Mouse (Mus musculus) thymus, postnatal 4 days (tissue): ENCODE measurements at regions not wholly inside any gene's neighbourhood (a gene's known extent, or its start where the extent isn't known, plus 50 kb on each side); places are given as distances from the start of the nearest gene placed in this dataset.

Experiments
- DNase-seq: peaks from one replicate; pipeline ENCODE4 v3.0.0; 2021

DNA sequence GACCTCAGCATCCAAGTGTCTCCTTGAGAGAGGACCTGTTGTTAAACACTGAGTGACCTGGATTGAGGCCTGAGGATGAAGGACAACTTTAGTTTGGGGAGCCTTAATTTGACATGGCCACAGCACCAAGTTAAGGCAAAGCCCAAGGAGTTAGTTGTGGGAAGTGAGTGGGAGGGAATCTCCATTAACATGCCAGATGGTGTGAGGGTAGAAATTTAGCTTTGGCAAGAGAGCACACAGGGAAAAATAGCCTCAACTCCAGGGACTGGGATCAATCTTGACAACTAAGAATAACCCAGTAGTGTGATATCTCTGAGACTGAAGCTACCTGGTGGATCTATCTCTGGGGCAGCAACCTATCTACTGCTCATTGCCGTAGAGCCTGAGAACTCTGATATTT is 105.4 kb downstream of the Ahr start:
- no peak for DNase-seq

DNA sequence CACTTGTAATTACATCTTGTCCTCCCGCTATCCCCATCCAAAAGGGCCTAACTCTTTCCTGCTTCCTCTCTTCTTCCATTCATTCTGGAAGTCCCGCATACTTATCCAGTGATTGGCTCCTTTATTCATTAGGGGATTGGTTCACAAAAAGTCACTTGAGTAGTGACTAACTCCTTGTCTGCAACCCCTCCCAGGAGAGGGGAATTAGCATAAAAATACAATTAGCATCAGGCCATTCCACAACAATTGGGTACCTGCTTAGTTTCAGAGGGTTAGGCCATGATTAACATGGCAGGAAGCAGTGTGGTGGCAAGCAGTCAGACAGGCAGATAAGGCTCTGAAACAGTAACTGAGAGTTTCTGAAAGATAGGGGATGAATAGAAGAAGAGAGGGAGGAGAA is 115.6 kb downstream of the Ahr start:
- DNase-seq, result no peak

DNA sequence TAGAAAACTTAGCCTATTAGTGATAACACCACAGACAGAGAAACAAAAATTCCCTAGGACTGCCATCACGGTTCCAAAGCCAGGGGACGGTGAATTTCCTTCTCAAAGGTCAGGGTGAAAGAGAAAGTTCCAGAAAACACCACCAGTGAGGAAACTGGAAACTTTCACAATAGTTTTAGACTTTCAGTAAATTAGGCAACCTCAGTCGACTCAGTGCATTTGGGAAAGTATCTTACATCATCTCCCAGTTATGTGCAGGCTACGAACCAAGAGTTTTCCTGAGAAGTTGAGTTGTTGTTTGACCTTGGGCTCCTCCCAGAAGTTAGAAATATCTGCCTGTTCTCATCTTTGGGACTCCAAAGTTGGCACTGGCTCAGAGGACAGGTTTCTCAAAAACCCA is 116.9 kb downstream of the Ahr start:
- no peak for DNase-seq

DNA sequence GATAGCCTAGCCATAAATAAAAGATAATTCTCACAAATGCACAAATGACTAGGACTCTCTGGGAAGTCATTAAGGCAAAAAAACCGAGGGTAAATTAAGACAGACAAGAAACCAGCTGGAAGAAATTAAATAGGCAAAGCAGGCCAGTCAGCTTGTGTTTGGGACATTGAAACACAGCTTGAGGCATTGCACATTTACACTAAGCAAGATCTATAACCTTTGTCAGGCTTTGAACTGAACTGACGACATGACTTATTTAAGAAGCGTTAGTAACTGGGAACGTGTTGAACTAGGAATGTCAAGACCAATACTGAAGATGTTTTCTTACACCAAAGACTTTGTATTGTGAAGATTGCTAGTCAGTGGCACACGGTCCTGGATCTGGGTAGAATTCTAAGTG is 118.3 kb downstream of the Ahr start:
- no peak for DNase-seq

DNA sequence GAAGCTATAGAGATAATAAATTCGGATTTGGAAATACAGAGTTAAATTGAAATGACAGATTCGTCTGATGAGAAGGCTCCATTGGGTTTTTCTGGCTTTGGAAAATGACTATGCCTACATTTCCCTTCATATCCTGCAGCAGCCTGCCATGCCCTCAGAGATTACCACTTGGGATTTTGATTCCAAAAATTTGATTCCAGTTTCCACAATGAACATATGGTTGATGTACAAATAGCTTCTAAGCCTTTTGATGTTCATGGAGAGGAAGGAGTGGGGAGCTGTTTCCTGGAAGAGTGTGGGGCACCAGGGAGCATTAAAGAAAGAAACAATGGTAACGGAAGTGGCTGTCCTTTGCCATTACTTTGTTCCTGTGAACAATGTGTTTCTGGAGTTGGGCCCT is 122.1 kb downstream of the Ahr start:
- no peak for DNase-seq

DNA sequence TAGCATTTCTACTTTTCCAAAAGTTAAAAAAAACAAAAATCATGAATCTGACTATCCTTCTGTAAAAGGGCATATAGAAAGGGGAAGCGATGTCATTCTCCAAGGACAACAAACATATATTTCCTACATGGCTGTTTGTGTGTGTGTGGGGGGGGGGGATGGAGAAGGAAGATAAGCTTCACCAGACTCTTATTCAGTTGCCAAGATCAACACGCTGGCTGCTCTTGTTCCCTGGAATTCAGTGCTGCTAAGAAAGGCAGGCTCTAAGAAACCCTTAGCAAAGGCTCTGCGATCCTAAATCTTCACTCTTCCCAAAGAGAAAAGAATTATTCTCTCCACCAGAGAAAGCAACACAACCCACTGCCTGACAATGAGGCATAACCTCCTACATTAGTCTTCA is 126.4 kb downstream of the Ahr start:
- no peak for DNase-seq

DNA sequence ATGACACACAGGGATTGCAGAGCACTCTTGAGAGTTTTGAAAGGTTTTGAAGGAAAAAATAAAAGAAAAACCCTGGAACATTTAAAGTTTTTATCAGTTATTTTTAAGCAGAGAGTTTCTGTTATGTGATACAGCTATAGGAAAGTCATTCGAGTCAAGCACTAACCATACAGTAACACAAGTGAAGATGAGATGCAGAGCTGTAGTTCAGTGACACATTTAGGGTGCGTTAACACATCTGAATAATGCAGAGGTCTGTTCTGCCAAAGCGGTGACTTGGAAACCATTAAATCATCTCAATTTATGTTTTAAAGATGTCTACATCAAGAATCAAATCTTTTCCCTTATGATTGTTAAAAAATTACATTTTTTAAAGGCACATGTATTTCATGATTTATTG is 126.8 kb downstream of the Ahr start:
- DNase-seq, result no peak

DNA sequence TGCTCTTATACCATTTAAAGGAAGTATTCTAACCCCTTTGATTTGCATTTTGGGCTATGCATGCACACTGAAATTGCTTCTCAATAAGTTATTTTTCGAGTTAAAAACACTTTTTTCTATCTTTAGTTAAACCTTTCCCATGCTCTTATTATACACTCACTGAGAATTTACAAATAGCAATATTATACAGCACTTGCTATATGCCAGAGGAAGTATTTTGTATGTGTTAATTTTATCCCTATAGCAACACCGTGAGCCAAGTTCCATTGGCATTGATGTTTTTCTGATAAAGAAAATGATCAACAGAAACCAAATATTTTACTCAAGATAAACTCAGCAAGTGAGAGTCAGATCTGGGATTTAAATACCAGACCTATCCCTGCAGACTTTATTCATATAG is 133.0 kb downstream of the Ahr start:
- no peak for DNase-seq

DNA sequence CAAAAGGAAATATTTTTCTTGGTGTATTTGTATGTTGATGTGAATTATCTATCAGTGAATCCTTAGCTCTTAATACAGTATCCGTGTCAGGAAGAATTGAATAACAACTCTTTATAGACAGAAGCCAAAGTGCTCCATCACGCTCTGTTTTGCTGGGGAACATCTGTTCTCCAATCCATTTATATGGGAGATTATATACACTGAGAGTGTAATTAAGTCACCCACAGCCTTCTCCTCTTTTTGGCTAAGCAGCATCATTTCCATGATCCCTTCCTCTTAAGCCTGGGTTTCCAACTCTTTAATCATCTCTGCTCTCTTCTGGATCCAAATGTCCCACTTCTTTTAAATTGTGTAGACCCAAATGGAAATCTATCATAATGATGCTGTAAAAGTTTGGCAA is 133.6 kb downstream of the Ahr start:
- DNase-seq, result no peak

DNA sequence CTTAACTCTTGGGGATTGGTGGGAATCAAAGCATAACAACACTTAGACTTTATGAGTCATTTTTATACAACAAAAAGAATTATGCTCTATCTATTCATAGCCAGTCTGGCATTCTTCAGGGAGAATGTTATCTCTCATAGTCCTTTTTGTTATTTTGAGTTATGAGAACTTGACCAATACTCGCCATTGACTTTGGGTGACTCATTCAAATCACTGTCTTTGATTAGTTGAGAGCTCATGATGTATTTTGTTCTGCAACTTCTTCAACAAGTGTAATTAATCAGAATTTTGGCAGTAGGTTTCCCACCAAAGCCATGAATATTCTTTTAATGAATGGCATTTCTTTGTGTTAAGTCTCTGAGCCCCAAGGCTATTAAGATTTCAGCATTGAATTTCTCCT is 139.6 kb downstream of the Ahr start:
- no peak for DNase-seq

DNA sequence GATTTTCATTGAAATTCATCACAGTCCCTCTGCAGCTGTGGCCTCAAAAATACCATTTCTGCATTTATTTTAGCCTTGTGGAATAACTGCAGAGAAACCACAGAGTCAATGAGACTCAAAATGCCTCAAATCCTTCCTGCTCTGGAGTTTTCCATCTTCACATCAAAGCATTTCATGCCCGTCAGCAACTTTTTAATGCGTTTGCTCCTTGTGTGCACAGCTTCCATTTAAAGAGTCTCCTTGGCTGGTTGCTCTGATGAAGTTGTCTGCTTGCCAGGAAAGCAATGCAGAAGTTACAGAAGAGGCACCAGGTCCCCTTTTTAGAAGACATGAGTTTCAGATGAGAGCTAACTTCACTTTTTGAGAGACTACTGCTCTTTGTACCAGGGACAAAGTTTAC is 142.7 kb downstream of the Ahr start:
- DNase-seq, result no peak

DNA sequence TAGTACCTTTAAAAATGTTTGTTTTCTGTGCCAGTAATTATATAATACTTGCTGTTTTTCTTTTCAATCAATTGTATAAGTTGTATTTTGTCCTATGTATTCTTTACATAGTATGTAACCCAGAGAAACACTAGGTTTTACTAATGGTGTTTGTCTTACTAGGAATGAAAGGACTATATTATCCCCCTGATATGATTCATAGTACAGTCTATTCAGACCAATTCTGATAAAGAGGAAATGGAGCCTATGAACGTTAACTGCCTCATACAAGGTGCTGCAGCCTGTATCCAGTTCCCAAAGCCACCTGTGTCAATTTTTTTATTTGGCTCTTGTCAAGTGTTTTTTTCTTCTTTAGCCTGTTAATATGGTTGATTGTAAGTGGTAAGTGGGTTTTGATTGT is 144.6 kb downstream of the Ahr start:
- DNase-seq, result no peak

DNA sequence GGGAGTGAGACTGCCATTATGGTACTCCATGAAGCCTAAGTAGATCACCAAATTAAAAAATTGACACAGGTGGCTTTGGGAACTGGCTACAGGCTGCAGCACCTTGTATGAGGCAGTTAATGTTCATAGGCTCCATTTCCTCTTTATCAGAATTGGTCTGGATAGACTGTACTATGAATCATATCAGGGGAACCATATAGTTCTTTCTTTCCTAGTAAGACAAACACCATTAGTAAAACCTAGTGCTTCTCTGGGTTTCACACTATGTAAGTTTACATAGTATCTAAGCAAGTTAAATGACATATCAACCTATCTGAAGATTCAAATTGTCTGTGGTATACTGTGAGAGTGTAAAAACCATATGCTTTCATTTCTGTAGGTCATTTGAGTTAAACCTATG is 145.0 kb downstream of the Ahr start:
- no peak for DNase-seq

DNA sequence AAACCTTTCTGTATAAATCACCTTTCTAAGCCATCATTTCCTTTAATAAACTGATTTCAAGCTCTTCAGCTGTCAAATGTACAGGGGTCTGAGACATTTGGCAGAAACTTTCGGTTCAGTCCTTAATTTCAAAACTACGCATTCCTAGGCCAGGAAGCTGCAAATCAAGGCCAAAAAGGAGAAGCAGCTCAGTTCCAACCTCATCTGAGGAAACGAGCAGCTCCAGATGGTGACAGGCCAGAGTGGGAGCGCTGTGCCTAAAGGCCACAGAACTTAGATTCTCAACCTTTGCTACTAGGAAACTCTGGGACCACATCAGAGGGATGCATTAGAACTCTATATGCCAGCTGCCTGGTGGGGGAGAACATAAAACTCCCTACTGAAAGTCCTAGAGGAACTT is 150.6 kb downstream of the Ahr start:
- no peak for DNase-seq

DNA sequence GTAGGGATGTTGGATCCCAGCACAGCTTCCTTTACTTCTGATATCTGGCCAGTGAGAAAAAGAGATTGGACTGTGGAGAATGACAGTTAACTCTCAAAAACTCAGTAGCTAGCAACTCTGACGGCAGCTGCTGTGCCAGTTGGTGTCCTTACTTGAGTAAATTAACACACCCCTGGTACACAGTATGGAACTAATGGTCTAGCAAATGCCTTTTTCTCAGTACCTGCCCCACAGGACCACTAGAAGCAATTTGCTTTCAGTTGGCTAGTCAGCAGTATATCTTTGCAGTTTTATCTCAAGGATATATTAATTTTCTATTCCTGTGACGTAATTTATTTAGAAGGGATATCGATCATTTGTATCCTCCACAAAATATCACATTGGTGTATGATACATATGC is 157.6 kb downstream of the Ahr start:
- no peak for DNase-seq

DNA sequence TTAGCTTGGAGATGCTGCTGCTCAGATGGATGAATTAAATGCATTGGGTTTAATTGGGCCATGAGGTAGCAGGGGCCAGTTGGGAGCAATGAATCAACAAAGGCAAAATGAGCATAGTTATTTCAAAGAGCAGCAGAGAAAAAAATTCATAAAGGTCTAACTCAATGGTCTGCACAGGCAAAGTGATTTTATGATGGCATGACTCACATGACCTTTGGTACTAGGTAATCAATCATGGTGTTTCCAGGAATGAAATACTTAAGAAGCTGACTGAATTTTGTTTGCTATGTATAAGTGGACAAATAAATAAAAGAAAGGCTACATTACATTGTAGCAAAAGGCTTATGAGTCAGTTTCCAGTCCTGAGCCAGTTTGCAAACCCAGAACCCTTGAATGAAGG is 158.5 kb downstream of the Ahr start:
- DNase-seq, result no peak

DNA sequence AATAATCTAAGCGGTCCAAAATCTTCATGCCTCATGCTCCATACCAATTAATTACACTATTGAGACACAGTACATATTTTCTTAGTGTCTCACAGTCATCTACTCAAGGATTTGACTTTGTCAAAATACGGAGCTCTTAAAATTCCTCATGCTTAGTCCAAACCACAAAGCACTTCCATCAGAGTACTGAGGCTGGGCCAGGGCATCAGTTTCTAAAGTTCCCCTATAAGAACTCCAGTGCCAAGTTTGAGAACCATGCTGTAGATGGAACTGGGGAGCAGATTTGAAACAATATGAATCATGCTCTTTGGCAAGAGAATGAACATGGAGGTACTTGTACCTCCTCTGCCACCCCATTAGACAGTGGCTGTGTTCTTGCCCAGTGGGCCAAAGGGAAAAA is 176.9 kb downstream of the Ahr start:
- no peak for DNase-seq

DNA sequence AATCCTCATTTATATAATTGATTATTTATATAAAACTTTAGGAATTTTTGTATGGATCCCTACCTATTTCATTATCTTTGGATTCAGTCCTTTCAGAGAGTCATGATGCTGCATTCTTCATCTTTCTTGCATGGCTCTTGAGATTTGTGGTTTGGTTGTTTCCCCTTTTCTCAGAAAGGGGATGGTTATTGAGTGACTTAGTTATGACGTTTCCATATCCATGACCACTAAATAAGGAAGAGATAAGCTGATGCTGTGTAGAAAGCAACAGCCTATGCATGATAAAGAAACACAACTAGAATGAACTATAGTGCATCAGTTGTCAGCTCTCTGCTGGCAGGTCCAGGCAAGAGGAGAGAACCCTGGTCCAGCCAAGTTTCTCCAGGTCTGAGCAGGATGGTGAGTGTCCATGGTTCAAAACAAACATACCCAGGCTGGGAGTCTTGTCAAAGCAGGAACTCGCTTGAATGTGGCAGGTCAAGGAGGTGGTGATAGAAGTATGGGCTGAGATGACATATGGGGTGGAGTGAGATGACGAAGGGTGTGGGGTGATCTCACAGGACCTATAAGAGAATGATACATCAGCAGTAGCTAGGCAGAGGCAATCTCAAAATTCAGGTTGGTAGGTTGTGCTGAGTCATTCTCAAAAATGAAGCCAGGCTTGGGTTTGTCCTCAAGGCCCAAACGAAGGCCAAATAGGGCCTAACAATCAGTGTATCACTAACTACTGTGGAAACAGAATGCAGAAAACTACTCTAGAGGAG is 196.5 kb downstream of the Ahr start:
- no peak for DNase-seq

DNA sequence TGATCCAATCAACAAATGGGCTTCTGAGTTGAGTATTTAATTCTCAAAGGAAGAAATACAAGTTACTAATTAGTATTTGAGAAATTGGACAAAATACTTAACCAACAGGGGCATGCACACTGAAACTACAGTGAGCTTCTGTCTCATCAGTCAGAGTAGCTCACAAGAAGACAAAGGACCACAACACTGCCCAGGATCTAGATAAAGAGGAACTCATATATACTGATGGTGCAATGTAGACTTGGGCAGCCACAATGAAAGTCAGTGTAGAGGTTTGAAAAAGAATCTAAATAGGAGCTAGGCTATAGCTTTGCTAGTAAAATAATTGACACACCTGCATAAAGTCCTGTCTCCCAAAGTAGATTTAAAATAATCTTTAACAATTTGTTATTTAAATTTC is 198.5 kb downstream of the Ahr start:
- DNase-seq, result no peak

DNA sequence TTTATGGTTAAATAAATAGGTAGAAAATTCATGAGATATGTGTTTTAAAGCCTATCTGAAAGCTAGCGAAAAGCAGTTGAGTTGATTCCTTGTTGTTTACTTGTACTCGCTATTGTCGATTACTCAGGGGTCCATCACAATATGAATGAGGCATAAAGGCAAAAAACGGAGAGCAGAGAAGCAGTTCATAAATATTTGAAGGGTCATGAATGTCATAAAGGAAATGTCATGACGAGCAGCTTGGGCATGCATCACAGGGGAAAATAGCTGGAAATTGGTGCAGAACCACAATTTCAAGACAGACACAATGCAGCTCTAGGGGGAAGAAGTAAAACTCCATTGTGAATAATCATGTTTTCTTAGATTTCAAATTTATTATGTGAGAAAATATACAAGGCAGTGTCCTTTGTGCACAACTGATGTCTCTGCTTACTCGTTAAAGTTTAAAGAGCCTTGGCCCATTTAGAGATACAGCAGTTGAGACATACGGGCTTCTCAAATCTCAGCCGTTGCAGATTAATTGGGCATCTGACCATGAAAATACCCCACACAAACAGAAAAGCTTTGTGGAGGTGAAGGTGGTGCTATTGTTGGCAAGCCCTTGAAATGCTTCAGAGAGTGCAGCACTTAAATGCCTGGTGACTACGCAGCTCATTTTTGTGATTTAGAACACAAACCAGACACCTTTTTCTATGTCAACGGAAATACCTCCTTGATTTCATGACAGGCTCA is 200.3 kb downstream of the Ahr start:
- no peak for DNase-seq

DNA sequence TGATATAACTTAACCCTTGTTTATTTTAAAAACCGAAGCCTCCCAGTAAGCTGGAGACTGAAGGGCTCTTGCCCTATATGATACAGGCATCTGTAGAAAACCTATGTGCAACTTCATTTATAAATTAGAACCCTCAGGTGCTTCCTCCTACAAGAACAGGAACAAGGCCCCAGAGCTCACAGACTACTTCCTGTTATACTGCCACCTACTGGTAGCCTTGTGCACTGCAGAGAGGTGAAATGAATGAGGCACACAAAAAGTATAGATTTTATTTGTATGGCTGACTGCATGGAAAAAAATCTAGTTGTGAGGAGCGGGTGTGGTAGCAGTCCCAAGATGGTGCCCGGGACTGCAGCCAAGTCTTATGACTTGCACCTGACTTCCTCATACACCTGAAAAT is 203.5 kb downstream of the Ahr start:
- DNase-seq, result peak; percentile 75

DNA sequence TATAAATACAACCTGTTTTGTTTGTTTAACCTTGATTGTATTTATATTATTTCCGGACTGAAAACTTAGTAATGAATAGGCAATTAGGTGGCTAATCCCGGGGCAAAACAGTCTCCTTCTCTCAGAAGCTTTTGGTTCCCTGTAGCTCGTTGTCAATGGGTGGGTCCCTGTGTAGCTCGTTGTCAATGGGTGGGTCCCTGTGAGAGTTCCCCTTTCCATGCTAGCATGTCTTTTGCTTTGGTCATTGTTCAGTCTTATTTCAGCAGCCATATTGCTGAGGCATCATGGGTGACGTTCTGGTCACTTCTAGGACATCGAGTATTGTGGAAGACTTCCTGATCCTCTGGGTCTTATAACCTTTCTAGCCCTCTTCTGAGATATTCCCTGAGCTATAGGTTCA is 205.1 kb downstream of the Ahr start:
- DNase-seq, result no peak

DNA sequence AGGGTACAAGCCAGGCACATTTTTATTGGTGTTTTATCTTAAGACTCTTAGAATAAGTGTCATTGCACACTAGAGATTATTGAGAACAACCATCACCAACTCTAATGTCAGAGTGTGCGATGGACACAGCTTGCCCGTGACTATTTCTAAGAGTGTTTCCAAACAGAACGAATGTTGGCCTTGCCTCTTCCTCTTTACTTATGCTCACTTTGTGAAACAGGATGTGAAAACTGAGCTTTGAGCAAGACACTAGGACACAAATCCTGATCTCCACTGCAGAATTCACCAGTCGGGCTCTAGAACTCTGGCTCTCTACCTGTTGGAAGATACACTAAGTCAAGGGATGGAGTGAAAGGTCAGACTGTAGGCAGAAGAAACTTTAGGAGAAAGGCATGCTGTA is 215.3 kb downstream of the Ahr start:
- no peak for DNase-seq

DNA sequence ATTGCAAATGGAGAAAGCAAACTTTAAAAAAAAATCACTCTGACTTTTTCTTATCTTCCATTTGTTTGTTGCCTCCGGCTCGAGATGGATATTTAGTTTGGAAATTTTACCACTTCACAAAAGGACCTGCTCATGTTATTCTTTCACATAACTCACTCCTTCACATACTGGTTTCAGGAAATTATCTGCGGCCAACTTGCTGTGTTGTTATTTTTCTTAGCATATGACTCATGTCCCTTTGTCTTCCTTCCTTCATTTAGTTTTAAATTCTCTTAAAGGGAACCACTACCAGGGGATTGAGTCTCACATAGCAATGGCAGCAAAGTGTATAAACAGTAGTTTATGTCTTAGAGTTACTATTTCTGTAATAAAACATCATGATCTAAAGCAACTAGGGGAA is 217.8 kb downstream of the Ahr start:
- no peak for DNase-seq

DNA sequence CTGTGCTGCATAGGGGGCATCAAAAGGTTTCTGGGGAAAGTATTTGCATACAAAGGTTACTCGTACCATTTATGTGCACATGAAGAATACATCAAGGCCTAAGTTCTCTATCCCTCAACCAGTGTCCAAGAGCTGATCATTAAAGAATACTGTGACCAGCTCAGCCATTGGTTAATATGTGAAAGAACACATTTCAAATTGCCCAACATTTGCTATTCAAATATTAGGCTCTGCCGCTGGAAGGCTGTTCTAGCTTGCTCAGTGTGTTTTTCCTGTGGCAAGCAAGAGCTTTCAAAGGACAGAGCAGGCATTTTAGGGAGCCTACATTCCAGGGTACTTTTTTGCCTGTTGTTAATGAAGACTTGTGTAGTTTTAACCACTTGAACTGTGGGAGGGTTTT is 220.8 kb downstream of the Ahr start:
- no peak for DNase-seq
